ENCODE assay signal across 9 mouse cellular contexts in the genomic region with DNA sequence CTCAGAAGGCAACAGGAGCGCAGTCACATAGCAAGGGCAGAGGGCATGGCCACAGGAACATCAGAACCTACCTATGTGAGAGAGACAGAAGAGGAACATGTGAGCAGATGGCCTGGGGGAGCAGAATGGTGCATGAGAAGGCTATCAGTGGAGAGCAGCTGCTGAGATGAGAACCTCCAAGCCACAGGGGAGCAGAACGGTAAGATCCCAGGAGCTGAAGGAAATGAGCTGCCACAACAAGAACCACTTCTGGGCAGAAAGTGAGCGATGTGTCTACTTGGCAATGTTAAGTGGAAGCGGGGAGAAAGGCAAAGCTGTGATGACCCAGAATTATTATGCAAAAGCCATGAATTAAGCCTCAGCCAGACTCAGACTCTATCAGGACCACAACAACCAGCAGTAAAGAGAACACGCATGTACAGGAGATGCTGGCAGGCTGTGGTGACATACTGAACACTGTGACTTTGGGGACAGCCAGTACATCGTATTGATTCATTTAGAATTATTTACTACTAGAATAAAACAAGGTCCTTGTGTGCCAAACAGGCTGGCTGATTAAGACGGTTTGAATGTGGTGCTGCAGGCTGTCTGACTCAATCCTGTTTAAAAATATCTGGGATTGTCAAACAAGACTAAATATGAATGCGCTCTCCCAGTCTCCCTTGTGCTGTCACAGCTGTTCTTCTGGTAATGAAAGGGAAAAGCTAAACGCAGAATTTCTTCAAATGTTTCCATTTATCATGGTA.
DNase-seq lines count a peak whose midpoint lies in the region; ATAC-seq and TF ChIP-seq lines count a peak whose summit lies in the region.
"Had no signal": no experiment of that assay in that cellular context is flagged by ENCODE, and none has a peak within 500 bp of the region (broad histone marks: within the 10 kb centered on the region; RNA-seq: fewer than 3 reads in every experiment).

No protein-coding gene starts in this region.

- TF ChIP-seq CTCF in cerebellum, adult 2 months (IDR thresholded peaks at IDR 0.05; ENCODE audit: borderline replicate concordance, insufficient read depth, low read depth, low read length), result no peak
- TF ChIP-seq CTCF in lung, embryonic 14.5 days (IDR thresholded peaks at IDR 0.05; ENCODE audit: low read depth), result no peak
- no peak for TF ChIP-seq CTCF in lung, adult 2 months (IDR thresholded peaks at IDR 0.05; ENCODE audit: insufficient read depth, low read length)
- no peak for TF ChIP-seq CTCF in embryonic fibroblast, embryonic 13.5 days (IDR thresholded peaks at IDR 0.05; ENCODE audit: borderline replicate concordance, insufficient read depth, low read length)
- no peak for TF ChIP-seq CTCF in liver, embryonic 14.5 days (IDR thresholded peaks at IDR 0.05; ENCODE audit: low read depth)

- H3K4me2 ChIP-seq in lung, embryonic 14.5 days, result no peak overlapping the region
- no peak overlapping the region for H3K4me2 ChIP-seq in liver, embryonic 14.5 days (ENCODE audit: low read depth)

- DNase-seq in cerebellum, adult 2 months, result peak; percentile 15 to 18
- no peak for DNase-seq in cerebellum, postnatal 4 days (ENCODE audit: low spot score in 2 of 2)
- peak; percentile 45 for DNase-seq in lung, embryonic 14.5 days
- no peak for DNase-seq in lung, adult 2 months
- DNase-seq in liver, embryonic 14.5 days (ENCODE audit: low read depth in 3 of 3, low spot score in 3 of 3), result no peak
- DNase-seq in ovary, postnatal 14 days (ENCODE audit: low spot score), result no peak
- DNase-seq in B cell, adult 2 months, result no peak
- DNase-seq: kidney, adult 11 months had no signal

- no peaks in the 10 kb centered on the region for H3K9me3 ChIP-seq in lung, embryonic 14.5 days (ENCODE audit: low read depth, low read length)
- H3K9me3 ChIP-seq in liver, embryonic 14.5 days (ENCODE audit: control insufficient read depth, low read length), result no peaks in the 10 kb centered on the region

- H3K4me3 ChIP-seq in cerebellum, adult 2 months (replicated peaks; ENCODE audit: insufficient read depth, low read depth, low read length), result no peak overlapping the region
- H3K4me3 ChIP-seq in lung, embryonic 14.5 days (ENCODE audit: low read depth, low read length), result no peak overlapping the region
- no peak overlapping the region for H3K4me3 ChIP-seq in lung, adult 2 months (replicated peaks; ENCODE audit: extremely low read depth, low read depth, low read length)
- no peak overlapping the region for H3K4me3 ChIP-seq in embryonic fibroblast, embryonic 13.5 days (ENCODE audit: insufficient read depth, low read length)
- no peak overlapping the region for H3K4me3 ChIP-seq in liver, embryonic 14.5 days (ENCODE audit: insufficient read depth in 1 of 2, low read depth in 2 of 2, low read length in 2 of 2)

- no peak overlapping the region for H3K27ac ChIP-seq in cerebellum, adult 2 months (ENCODE audit: insufficient read depth, low read length)
- H3K27ac ChIP-seq in lung, embryonic 14.5 days (ENCODE audit: low read depth), result no peak overlapping the region
- H3K27ac ChIP-seq in embryonic fibroblast, embryonic 13.5 days (ENCODE audit: insufficient read depth, low read length), result peak overlapping the region; percentile 47
- H3K27ac ChIP-seq in liver, embryonic 14.5 days, result no peak overlapping the region

- TF ChIP-seq EP300 in liver, embryonic 14.5 days (IDR thresholded peaks at IDR 0.05; ENCODE audit: low read depth), result no peak

- 49% methylated on average over 9 of the region's 9 CpGs for WGBS in cerebellum, adult 2 months
- 48% methylated on average over 9 of the region's 9 CpGs for WGBS in lung, embryonic 14.5 days
- WGBS in lung, adult 2 months, result 51% methylated on average over 9 of the region's 9 CpGs
- WGBS in liver, embryonic 14.5 days (ENCODE audit: insufficient replicate concordance), result 37% methylated on average over 9 of the region's 9 CpGs

- no peaks in the 10 kb centered on the region for H3K36me3 ChIP-seq in lung, embryonic 14.5 days (ENCODE audit: insufficient read depth)
- no peaks in the 10 kb centered on the region for H3K36me3 ChIP-seq in liver, embryonic 14.5 days (replicated peaks; ENCODE audit: control insufficient read depth, insufficient read depth, low read depth)

- TF ChIP-seq POLR2A in cerebellum, adult 2 months (IDR thresholded peaks at IDR 0.05; ENCODE audit: borderline replicate concordance, insufficient read depth, low read length), result no peak
- TF ChIP-seq POLR2A in lung, adult 2 months (IDR thresholded peaks at IDR 0.05; ENCODE audit: borderline replicate concordance, extremely low read depth, low read depth, low read length), result no peak
- TF ChIP-seq POLR2A in embryonic fibroblast, embryonic 13.5 days (IDR thresholded peaks at IDR 0.05; ENCODE audit: low read depth, low read length), result no peak

- H3K4me1 ChIP-seq in cerebellum, adult 2 months (ENCODE audit: control insufficient read depth, insufficient read depth, low read length), result peaks cover 14% of the 10 kb centered on the region
- H3K4me1 ChIP-seq in lung, embryonic 14.5 days (ENCODE audit: insufficient read depth), result peaks cover 10% of the 10 kb centered on the region; the same call in 1 of the 2 replicates
- H3K4me1 ChIP-seq in lung, adult 2 months (ENCODE audit: control insufficient read depth, insufficient read depth, low read length), result peaks cover 8% of the 10 kb centered on the region
- peaks cover 9% of the 10 kb centered on the region for H3K4me1 ChIP-seq in embryonic fibroblast, embryonic 13.5 days (ENCODE audit: control insufficient read depth, insufficient read depth, low read length)
- 0 out of 4 replicates have a peak, but pooled peaks cover 0 to 2% of the 10 kb centered on the region in 2 experiments for H3K4me1 ChIP-seq in liver, embryonic 14.5 days (replicated peaks; ENCODE audit: control insufficient read depth in 2 of 2, insufficient read depth in 2 of 2, low read length in 1 of 2)

- ATAC-seq in lung, embryonic 14.5 days (ENCODE audit: insufficient read depth), result peak; percentile 32; the same call in 1 of the 2 replicates
- ATAC-seq in liver, embryonic 14.5 days (ENCODE audit: insufficient read depth), result peak; percentile 43; the same call in 1 of the 2 replicates

- no peak overlapping the region for H3K9ac ChIP-seq in lung, embryonic 14.5 days
- no peak overlapping the region for H3K9ac ChIP-seq in liver, embryonic 14.5 days (replicated peaks)

- no peaks in the 10 kb centered on the region for H3K27me3 ChIP-seq in cerebellum, adult 2 months (ENCODE audit: control insufficient read depth, insufficient read depth, low read length)
- no peaks in the 10 kb centered on the region for H3K27me3 ChIP-seq in lung, embryonic 14.5 days (ENCODE audit: insufficient read depth, low read length)
- H3K27me3 ChIP-seq in liver, embryonic 14.5 days (ENCODE audit: control insufficient read depth, insufficient read depth, low read length), result no peaks in the 10 kb centered on the region

Comparison
In these comparisons a context has a peak if more than half of its experiments do, and no peak if none do; other contexts are left out.
1. DNase-seq: peak in cerebellum, adult 2 months (2 of 2) and lung, embryonic 14.5 days (single experiment); none in cerebellum, postnatal 4 days (0 of 2), lung, adult 2 months (single experiment), liver, embryonic 14.5 days (0 of 3), ovary, postnatal 14 days (single experiment) and B cell, adult 2 months (0 of 2).